Mouse (Mus musculus) right cerebral cortex, adult 2 months (tissue): ENCODE results near the gene Ifnk.

ENCODE experiments used
- DNase-seq, 2 experiments: peaks; one replicate each; pipeline ENCODE4 v3.0.0; 2021 to 2022; ENCODE audit warnings: low spot score in 2 of 2

Ifnk gene

GRCm38 (mm10) chr4:35151756-35152155, at the start of gene Ifnk:
Gene Ifnk (plus strand): TSS chr4:35152056.
- DNase-seq = no peak

DNA sequence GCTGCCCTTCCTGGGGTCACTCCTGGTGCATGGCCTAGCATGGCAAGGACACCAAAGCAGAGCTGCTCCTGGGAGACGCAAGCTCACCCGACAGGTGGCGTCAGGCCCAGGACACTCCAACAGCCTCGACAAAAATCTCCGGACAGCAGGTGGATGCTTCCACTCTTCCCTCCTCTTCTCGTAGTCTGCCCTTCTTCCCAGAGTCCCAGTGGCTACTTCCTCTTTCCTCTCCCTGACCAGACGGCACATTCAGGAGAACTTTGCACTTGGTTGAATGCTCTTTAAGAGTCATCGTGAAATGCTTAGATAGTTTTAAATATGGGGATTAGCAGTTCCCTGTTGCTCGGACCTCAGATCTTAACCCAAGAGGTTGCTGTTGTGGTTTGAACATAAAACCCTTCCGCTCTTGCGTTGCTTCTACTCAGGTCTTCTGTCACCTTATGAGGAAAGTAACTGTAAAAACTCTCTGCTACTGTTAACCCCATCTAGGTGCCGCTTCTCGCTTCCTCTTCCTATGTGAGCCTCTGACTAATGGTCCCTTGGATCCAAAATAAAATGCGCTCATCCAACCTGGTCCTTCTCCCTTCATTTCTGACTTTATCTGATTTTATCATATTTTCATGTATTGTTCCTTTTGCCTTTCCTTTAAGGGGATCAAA, 46.6 kb upstream of the Ifnk start:
- no peak for DNase-seq

GRCm38 (mm10) chr4:35112452-35112851, 39.4 kb upstream of the Ifnk start:
- no peak for DNase-seq

GRCm38 (mm10) chr4:35113516-35114248, 38.2 kb upstream of the Ifnk start:
- no peak for DNase-seq

DNA sequence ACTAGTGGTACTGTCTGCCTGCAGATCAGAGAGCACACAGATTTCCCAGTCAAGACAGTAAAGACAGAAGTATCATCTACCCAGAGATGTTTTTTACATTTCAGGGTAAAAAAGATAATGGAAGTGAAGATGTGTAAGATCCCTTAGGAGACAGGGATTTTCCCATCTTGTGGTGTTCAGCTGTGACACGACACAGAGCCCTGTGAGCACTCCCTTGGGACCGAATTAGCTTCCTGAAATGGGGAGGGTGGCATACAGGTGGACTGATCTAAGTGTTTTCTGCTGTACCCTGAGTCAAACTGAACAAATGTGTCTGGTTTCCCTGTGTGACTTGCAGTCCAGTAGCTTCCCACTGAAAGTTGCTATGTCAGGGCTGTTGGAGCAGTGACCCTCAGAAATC, 36.9 kb upstream of the Ifnk start:
- DNase-seq = no peak

- no peak for DNase-seq
These were observed 35.9 kb upstream of the Ifnk start for GRCm38 (mm10) chr4:35115933-35116332.

- no peak for DNase-seq
These were observed 34.7 kb upstream of the Ifnk start for GRCm38 (mm10) chr4:35117144-35117543.

DNA sequence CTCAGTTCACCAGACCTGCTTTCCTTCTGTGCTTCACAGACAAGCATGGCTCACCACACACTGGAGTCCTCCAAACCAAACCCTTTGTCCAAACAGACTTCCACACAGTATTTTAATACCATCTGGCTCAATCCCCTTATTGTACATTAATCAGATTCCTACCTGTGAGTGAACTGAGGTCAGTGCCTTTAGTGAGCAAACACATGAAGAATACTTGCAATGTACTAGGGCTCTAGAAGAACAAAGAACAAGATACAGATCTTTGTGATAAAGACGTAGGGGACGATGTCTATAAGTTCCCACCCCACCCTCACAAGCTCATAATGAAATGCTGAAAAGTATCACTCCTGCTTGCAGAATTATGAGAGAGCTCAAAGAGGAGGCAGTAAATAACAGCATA, 33.0 kb upstream of the Ifnk start:
- no peak for DNase-seq

GRCm38 (mm10) chr4:35120159-35120558, 31.7 kb upstream of the Ifnk start:
- DNase-seq = no peak

- no peak for DNase-seq
These were observed 31.3 kb upstream of the Ifnk start for GRCm38 (mm10) chr4:35120575-35120974.

DNA sequence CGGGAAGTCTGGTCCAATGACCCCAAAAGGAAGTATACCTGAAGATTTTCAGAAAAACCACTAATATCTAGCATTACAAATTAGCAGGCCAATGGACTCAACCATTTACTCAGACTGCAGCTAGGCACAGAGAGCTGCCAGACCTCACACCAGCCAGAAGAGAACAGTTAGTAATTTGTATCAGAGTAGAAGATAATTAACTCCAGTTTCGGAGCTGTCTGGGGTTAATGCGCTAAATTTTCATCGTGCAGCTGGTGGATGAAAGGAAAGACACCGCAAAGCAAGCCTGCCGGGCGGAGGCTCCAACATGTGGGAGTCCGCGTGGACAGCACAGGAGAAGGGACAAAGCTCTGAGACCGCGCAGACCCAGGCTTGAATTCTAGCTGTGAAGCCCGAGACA, 30.8 kb upstream of the Ifnk start:
- DNase-seq = peak in 1 of 2 experiments; percentile 18

- no peak for DNase-seq
These were observed 28.8 kb upstream of the Ifnk start for GRCm38 (mm10) chr4:35123087-35123486.

GRCm38 (mm10) chr4:35124027-35124426, 27.8 kb upstream of the Ifnk start:
- DNase-seq = no peak

- no peak for DNase-seq
These were observed 26.5 kb upstream of the Ifnk start for GRCm38 (mm10) chr4:35125299-35125777.

- no peak for DNase-seq
These were observed 25.1 kb upstream of the Ifnk start for GRCm38 (mm10) chr4:35126776-35127175.

GRCm38 (mm10) chr4:35127759-35128158, 24.1 kb upstream of the Ifnk start:
- DNase-seq = no peak

DNA sequence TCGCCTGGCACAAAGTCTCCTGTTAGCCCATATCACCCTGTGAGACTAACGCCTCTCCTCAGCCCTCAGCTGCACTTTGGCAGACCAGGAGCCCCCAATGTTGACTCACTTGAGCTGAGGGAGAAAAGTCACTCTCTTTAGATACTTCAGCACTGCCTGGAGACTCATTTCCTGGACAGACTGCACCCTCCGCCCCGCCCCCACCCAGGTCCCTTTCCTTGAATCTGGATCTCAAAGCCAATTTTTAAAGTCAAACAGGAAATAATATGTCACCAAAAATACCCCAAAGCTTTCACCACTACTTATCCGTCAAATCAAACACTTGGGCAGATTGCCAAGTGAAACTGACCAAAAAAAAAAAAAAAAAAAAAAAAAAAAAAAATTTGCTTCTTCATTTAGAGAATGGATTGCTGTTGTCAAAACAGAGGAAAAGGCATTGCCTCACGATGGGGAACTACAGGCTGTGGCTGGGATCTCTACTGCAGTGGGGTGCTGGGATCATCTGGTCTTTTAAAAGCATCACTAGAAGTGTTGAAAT, 21.4 kb upstream of the Ifnk start:
- DNase-seq = no peak

GRCm38 (mm10) chr4:35131592-35131991, 20.3 kb upstream of the Ifnk start:
- no peak for DNase-seq

DNA sequence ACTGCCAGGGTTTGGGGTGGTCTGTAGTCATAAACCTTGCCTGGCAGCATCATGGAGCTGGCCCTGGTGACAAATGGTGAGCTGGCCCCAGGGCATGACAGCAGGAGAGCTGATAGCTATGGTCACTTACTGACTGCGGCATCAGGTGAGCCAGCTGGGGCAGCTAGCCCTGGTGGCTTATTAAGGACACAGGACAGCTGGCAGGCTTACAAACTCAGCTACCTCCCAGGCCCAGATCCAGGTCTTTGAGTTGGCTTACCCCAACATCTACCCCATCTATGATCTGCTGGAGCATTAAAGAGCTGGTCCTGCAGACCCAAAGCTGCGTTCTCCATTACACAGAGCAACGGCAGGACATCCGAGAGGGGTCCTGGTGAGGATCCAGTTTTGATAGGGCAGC, 18.4 kb upstream of the Ifnk start:
- no peak for DNase-seq

- DNase-seq = no peak
These were observed 16.8 kb upstream of the Ifnk start for GRCm38 (mm10) chr4:35134846-35135611.

GRCm38 (mm10) chr4:35135806-35136205, 16.1 kb upstream of the Ifnk start:
- no peak for DNase-seq

DNA sequence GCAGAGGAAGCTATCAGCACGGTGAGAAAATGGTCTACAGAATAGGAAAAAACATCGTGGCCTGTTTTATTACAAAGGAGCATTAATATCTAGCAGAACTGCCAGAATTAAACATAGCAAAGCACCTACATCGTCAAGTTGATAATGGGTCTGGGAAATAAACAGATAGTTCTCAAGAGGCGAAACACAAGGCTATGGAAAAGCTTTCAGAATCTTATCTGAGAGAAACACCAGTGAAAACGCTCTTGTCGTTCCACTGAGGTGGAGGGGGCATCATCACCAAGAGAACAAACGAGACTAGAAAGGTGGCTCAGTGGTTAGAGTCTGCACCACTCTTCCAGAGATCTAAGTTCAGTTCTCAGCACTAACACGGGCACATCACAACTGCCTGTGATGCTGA, 14.9 kb upstream of the Ifnk start:
- no peak for DNase-seq
